Mouse (Mus musculus): ENCODE results near the gene Zfp36. TPM values are rescaled to one million over a fixed set of nuclear protein-coding genes. Genes with fewer than 3 reads are reported as not detected.

Gene Zfp36
- polyA plus RNA-seq, 1 experiment from 2014 or later = 18.6 TPM

DNA sequence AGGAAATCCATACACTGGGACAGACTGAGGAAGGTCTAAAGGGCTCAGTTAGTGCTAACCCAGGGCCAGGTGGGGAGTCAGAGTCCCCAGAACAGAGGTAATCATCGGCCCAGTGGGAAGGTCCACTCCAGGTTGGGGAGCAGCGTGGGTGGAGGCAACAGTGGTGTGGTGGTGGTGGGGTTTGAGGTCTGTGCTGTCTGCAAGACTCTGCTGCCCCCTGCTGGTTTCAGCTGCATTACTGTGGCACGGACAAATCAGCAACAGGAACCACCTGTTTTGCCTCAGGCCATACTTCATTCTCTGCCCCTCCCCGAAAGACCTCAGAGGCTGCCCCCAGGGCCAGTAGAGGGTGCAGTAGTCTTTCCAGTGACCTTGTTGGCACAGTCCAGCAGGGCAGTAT, 6.4 kb upstream of the Zfp36 start:
- peaks cover 18% of the 10 kb centered on the region for H3K4me1 ChIP-seq (replicated peaks; ENCODE audit: insufficient read depth, low read length)
- H3K9me3 ChIP-seq (replicated peaks; ENCODE audit: low read length) = no peaks in the 10 kb centered on the region
- TF ChIP-seq CTCF (IDR thresholded peaks at IDR 0.05; ENCODE audit: low read depth) = peak; percentile 92
- H3K4me2 ChIP-seq (ENCODE audit: low read length) = no peak overlapping the region
- no peak overlapping the region for H3K9ac ChIP-seq (ENCODE audit: low read depth, low read length)
- peaks cover 19% of the 10 kb centered on the region; the same call in 1 of the 2 replicates for H3K36me3 ChIP-seq (ENCODE audit: insufficient read depth, low read length)
- ATAC-seq (replicated peaks; ENCODE audit: low FRiP score, low read depth) (peak; percentile 38), DNase-seq (ENCODE audit: low spot score) (peak; percentile 94)
- 0 out of 2 replicates have a peak overlapping the region, but pooled peaks have one; percentile 10 for H3K27ac ChIP-seq
- no peak overlapping the region for H3K4me3 ChIP-seq (replicated peaks; ENCODE audit: low read depth, low read length)
- WGBS = 3% methylated on average over 4 of the region's 4 CpGs
- no peaks in the 10 kb centered on the region for H3K27me3 ChIP-seq (ENCODE audit: insufficient read depth, low read length)

DNA sequence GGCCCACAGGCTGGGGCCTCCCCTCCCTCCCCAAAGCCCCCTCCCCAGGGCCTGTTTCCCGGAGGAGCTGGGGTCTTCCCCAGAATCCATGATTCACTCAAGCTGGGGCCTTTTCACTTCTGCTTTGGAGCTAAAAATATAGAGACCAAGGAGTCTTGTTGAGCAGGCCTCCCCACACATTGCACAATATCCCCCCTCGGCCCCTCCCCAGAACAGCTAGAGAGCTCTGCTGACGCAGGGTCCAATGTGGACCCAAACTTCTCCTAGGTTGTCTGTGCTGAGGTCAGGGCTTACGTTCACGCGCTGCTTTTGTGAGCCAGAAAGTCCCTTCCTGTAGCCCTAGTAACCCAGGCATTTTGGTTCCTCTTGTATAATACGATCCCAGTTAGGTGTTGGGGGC, 6.0 kb upstream of the Zfp36 start:
- DNase-seq (ENCODE audit: low spot score) = no peak
- 0 out of 2 replicates have a peak overlapping the region, but pooled peaks have one; percentile 10 for H3K27ac ChIP-seq
- H3K27me3 ChIP-seq (ENCODE audit: insufficient read depth, low read length) = no peaks in the 10 kb centered on the region

DNA sequence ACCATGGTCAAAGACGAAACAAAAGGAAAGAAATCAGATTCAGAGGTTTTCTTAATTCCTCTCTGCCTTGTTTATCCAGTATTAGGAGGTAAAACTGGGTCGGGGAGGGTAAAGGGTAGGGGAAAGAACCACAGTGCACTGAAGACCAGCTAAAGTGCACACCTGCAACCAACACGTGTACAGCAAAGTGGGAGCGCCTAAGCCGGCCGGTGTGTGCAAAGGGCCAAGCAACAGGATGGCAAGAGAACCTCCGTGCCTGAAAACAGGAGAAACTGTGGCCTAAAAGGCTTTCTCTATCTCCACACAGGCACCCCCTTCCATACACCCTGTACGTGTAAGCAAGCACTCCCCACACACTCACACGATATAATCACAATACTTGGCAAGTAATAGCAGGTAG, 5.1 kb upstream of the Zfp36 start:
- no peak overlapping the region for H3K4me3 ChIP-seq (replicated peaks; ENCODE audit: low read depth, low read length)
- no peak overlapping the region for H3K4me2 ChIP-seq (ENCODE audit: low read length)
- peaks cover 29% of the 10 kb centered on the region for H3K4me1 ChIP-seq (replicated peaks; ENCODE audit: insufficient read depth, low read length)
- TF ChIP-seq CTCF (IDR thresholded peaks at IDR 0.05; ENCODE audit: low read depth) = no peak
- H3K27me3 ChIP-seq (ENCODE audit: insufficient read depth, low read length) = no peaks in the 10 kb centered on the region
- no peak overlapping the region for H3K27ac ChIP-seq
- no peak overlapping the region for H3K9ac ChIP-seq (ENCODE audit: low read depth, low read length)
- peaks cover 19% of the 10 kb centered on the region; the same call in 1 of the 2 replicates for H3K36me3 ChIP-seq (ENCODE audit: insufficient read depth, low read length)
- ATAC-seq (replicated peaks; ENCODE audit: low FRiP score, low read depth) (no peak), DNase-seq (ENCODE audit: low spot score) (no peak)
- H3K9me3 ChIP-seq (replicated peaks; ENCODE audit: low read length) = no peaks in the 10 kb centered on the region
- 91% methylated on average over 9 of the region's 9 CpGs for WGBS

More for the DNA sequence above, 6.0 kb upstream of the Zfp36 start:
- WGBS = 79% methylated on average over 7 of the region's 7 CpGs
- ATAC-seq (replicated peaks; ENCODE audit: low FRiP score, low read depth) = no peak
- no peak for TF ChIP-seq CTCF (IDR thresholded peaks at IDR 0.05; ENCODE audit: low read depth)
- Histone ChIP-seq H3K4me2 (ENCODE audit: low read length) (no peak overlapping the region), H3K9ac (ENCODE audit: low read depth, low read length) (no peak overlapping the region), H3K9me3 (replicated peaks; ENCODE audit: low read length) (no peaks in the 10 kb centered on the region), H3K36me3 (ENCODE audit: insufficient read depth, low read length) (peaks cover 19% of the 10 kb centered on the region; the same call in 1 of the 2 replicates), H3K4me3 (replicated peaks; ENCODE audit: low read depth, low read length) (no peak overlapping the region), H3K4me1 (replicated peaks; ENCODE audit: insufficient read depth, low read length) (peaks cover 21% of the 10 kb centered on the region)

DNA sequence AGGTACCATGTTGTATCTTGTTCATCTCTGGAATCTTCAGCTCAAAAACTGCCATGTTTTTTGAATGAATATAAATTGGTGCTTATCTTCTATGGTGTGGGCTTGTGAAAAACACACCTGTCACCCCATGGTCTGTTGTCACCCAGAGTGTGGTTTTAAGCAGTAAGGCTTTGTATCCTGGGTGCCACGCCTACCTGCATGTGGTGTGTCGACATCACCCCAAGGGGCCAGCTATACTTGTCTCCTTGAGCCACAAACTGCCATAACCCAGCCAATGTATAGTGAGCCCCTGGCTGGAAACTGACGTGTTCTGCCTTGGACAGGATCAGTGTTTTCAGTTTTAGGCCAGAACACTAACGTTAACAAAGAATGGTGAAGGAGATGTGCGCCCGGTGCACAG, 4.1 kb upstream of the Zfp36 start:
- Histone ChIP-seq H3K9ac (ENCODE audit: low read depth, low read length) (no peak overlapping the region), H3K9me3 (replicated peaks; ENCODE audit: low read length) (no peaks in the 10 kb centered on the region), H3K4me2 (ENCODE audit: low read length) (no peak overlapping the region), H3K4me3 (replicated peaks; ENCODE audit: low read depth, low read length) (no peak overlapping the region), H3K36me3 (ENCODE audit: insufficient read depth, low read length) (peaks cover 17% of the 10 kb centered on the region; the same call in 1 of the 2 replicates), H3K27ac (no peak overlapping the region), H3K4me1 (replicated peaks; ENCODE audit: insufficient read depth, low read length) (peaks cover 33% of the 10 kb centered on the region), H3K27me3 (ENCODE audit: insufficient read depth, low read length) (no peaks in the 10 kb centered on the region)
- DNase-seq (ENCODE audit: low spot score) = no peak
- no peak for ATAC-seq (replicated peaks; ENCODE audit: low FRiP score, low read depth)
- no peak for TF ChIP-seq CTCF (IDR thresholded peaks at IDR 0.05; ENCODE audit: low read depth)
- 82% methylated on average over 6 of the region's 6 CpGs for WGBS

DNA sequence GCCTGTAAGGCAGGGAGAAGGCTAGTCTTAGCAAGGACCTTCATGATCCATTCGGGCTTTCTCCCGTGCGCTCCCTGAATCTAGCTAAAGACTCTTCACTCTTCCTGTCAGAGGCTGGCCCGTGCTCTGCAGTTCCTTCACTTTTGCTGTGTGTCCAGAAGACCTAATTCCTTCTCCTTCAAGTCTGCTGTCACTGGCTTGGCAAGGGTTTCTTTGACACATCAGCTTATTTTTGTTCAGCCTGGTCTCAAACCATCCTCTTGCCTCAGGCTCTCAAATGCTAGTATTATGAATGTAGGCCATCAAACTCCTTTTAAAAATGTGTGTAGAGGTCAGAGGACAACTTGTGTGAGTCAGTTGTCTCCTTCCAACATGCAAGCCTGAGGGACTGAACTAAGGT, 3.6 kb upstream of the Zfp36 start:
- no peak for TF ChIP-seq CTCF (IDR thresholded peaks at IDR 0.05; ENCODE audit: low read depth)
- DNase-seq (ENCODE audit: low spot score) = no peak
- Histone ChIP-seq H3K4me2 (ENCODE audit: low read length) (no peak overlapping the region), H3K4me3 (replicated peaks; ENCODE audit: low read depth, low read length) (no peak overlapping the region), H3K36me3 (ENCODE audit: insufficient read depth, low read length) (peaks cover 12% of the 10 kb centered on the region; the same call in 1 of the 2 replicates), H3K27ac (peak overlapping the region; percentile 98), H3K4me1 (replicated peaks; ENCODE audit: insufficient read depth, low read length) (peaks cover 33% of the 10 kb centered on the region), H3K9ac (ENCODE audit: low read depth, low read length) (no peak overlapping the region), H3K27me3 (ENCODE audit: insufficient read depth, low read length) (no peaks in the 10 kb centered on the region), H3K9me3 (replicated peaks; ENCODE audit: low read length) (no peaks in the 10 kb centered on the region)
- ATAC-seq (replicated peaks; ENCODE audit: low FRiP score, low read depth) = no peak
- WGBS = 73% methylated on average over 4 of the region's 4 CpGs

DNA sequence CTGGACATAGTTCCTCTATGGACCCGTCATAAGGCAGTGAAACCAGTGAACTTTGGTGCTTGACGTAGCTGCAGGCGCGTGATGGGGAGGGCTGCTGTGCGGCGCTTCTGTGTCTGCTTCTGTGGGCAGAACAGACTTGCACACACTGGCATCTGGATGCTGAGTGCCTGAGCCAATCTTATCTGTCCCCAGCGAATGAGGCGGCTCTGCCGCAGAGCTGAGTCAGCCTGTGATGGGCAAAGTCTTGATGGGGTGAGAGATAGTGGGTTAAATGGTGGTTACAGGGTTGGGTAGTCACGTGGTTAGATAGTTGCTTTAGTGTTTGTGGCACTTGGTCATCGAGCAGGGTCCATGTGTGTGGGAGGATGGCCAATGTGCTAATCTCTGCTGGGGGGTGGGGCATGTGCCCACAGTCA, 2.9 kb upstream of the Zfp36 start:
- Histone ChIP-seq H3K9ac (ENCODE audit: low read depth, low read length) (peak overlapping the region; percentile 41; the same call in 1 of the 2 replicates), H3K9me3 (replicated peaks; ENCODE audit: low read length) (no peaks in the 10 kb centered on the region), H3K36me3 (ENCODE audit: insufficient read depth, low read length) (peaks cover 7% of the 10 kb centered on the region; the same call in 1 of the 2 replicates), H3K4me3 (replicated peaks; ENCODE audit: low read depth, low read length) (no peak overlapping the region), H3K4me1 (replicated peaks; ENCODE audit: insufficient read depth, low read length) (peaks cover 33% of the 10 kb centered on the region), H3K4me2 (ENCODE audit: low read length) (peak overlapping the region; percentile 65), H3K27ac (peak overlapping the region; percentile 98), H3K27me3 (ENCODE audit: insufficient read depth, low read length) (no peaks in the 10 kb centered on the region)
- no peak for TF ChIP-seq CTCF (IDR thresholded peaks at IDR 0.05; ENCODE audit: low read depth)
- ATAC-seq (replicated peaks; ENCODE audit: low FRiP score, low read depth) (peak; percentile 38), DNase-seq (ENCODE audit: low spot score) (peak; percentile 42)
- 43% methylated on average over 11 of the region's 11 CpGs for WGBS

All from kidney, postnatal 0 days (tissue).